Mouse (Mus musculus): ENCODE data around the gene Actrt3. TPM values are rescaled to one million over a fixed set of nuclear protein-coding genes. Genes with fewer than 3 reads are reported as not detected.

The Actrt3 gene
- total RNA-seq, 1 experiment = not detected

GRCm38 (mm10) chr3:30548928-30549327 lies 50.8 kb downstream of the Actrt3 start:
- TF ChIP-seq CHD2 (IDR thresholded peaks at IDR 0.05; ENCODE audit: low read depth, low read length) (no peak), ZNF384 (IDR thresholded peaks at IDR 0.05; ENCODE audit: low read depth, low read length) (no peak), MAFK (IDR thresholded peaks at IDR 0.05; ENCODE audit: insufficient read depth, low read depth, low read length) (no peak), ZC3H11A (IDR thresholded peaks at IDR 0.05; ENCODE audit: borderline replicate concordance, low read depth, low read length) (no peak), HCFC1 (IDR thresholded peaks at IDR 0.05; ENCODE audit: borderline replicate concordance, insufficient read depth, low read length) (no peak)
- in situ Hi-C loops (cut with MboI; ENCODE audit: low sequenced_read_pairs in 2 of 2, unreplicated experiment in 2 of 2) = no loop called here
- Histone ChIP-seq H3K4me3 (ENCODE audit: insufficient read depth in 1 of 2, low read depth in 1 of 2, low read length in 2 of 2, poor library complexity in 1 of 2, severe bottlenecking in 1 of 2) (no peak overlapping the region), H3K36me3 (ENCODE audit: control insufficient read depth, insufficient read depth, low read length, poor library complexity, severe bottlenecking) (no peaks in the 10 kb centered on the region), H3K4me1 (ENCODE audit: control insufficient read depth in 2 of 2, insufficient read depth in 2 of 2, low read length in 2 of 2, poor library complexity in 1 of 2) (peaks cover 0 to 8% of the 10 kb centered on the region in 2 experiments; a peak in 1 of 4 replicates), H3K27ac (ENCODE audit: insufficient read depth, low read depth, low read length, poor library complexity, severe bottlenecking) (no peak overlapping the region), H3K9me3 (ENCODE audit: control insufficient read depth, insufficient read depth, low read depth, low read length) (no peaks in the 10 kb centered on the region), H3K9ac (ENCODE audit: insufficient read depth, low read depth, low read length, poor library complexity, severe bottlenecking) (no peak overlapping the region)
- DNase-seq (ENCODE audit: low read depth, low spot score) = no peak

- in situ Hi-C loops (cut with MboI; ENCODE audit: low sequenced_read_pairs in 2 of 2, unreplicated experiment in 2 of 2) = no loop called here
- TF ChIP-seq CHD2 (IDR thresholded peaks at IDR 0.05; ENCODE audit: low read depth, low read length) (no peak), MAFK (IDR thresholded peaks at IDR 0.05; ENCODE audit: insufficient read depth, low read depth, low read length) (no peak), HCFC1 (IDR thresholded peaks at IDR 0.05; ENCODE audit: borderline replicate concordance, insufficient read depth, low read length) (no peak), ZC3H11A (IDR thresholded peaks at IDR 0.05; ENCODE audit: borderline replicate concordance, low read depth, low read length) (no peak), ZNF384 (IDR thresholded peaks at IDR 0.05; ENCODE audit: low read depth, low read length) (no peak)
- no peaks in the 10 kb centered on the region for H3K36me3 ChIP-seq (ENCODE audit: control insufficient read depth, insufficient read depth, low read length, poor library complexity, severe bottlenecking)
- no peaks in the 10 kb centered on the region for H3K9me3 ChIP-seq (ENCODE audit: control insufficient read depth, insufficient read depth, low read depth, low read length)
- DNase-seq (ENCODE audit: low read depth, low spot score) = no peak
- H3K27ac ChIP-seq (ENCODE audit: insufficient read depth, low read depth, low read length, poor library complexity, severe bottlenecking) = no peak within 1 kb of the TSS
- no peak within 1 kb of the TSS for H3K9ac ChIP-seq (ENCODE audit: insufficient read depth, low read depth, low read length, poor library complexity, severe bottlenecking)
- peaks cover 0 to 8% of the 10 kb centered on the region in 2 experiments; a peak in 1 of 4 replicates for H3K4me1 ChIP-seq (ENCODE audit: control insufficient read depth in 2 of 2, insufficient read depth in 2 of 2, low read length in 2 of 2, poor library complexity in 1 of 2)
- no peak within 1 kb of the TSS for H3K4me3 ChIP-seq (ENCODE audit: insufficient read depth in 1 of 2, low read depth in 1 of 2, low read length in 2 of 2, poor library complexity in 1 of 2, severe bottlenecking in 1 of 2)
Observed at GRCm38 (mm10) chr3:30547908-30548307, 51.8 kb downstream of the Actrt3 start, which contains the start of gene Mecom. TSS of gene Mecom (minus strand) at chr3:30548008.

Other genes starting within 250 kb of the Actrt3 start
- 2.1 and 2.3 TPM in 2 replicates for gene Mecom, start 51.9 kb downstream of the Actrt3 start, total RNA-seq (2012; rRNA removed)
- 17.1 and 18.5 TPM in 2 replicates for gene Mynn, start 2.1 kb upstream of the Actrt3 start, total RNA-seq (2012; rRNA removed)
- gene Lrriq4, start 44.6 kb upstream of the Actrt3 start, total RNA-seq (2012; rRNA removed) = 1.9 and 3.8 TPM in 2 replicates
- gene Lrrc34, start 47.9 kb upstream of the Actrt3 start, total RNA-seq (2012; rRNA removed) = 5.6 and 11.3 TPM in 2 replicates
- 4.3 and 11.4 TPM in 2 replicates for gene Lrrc31, start 99.9 kb upstream of the Actrt3 start, total RNA-seq (2012; rRNA removed)
- 0.21 and 0.49 TPM in 2 replicates for gene Samd7, start 146.4 kb upstream of the Actrt3 start, total RNA-seq (2012; rRNA removed)
- gene Sec62, start 192.9 kb upstream of the Actrt3 start, total RNA-seq (2012; rRNA removed) = 69.2 and 75.7 TPM in 2 replicates

Measured in ES-E14 (cell line).